In genomic region chr10:81327959-81328358, GRCm38 (mm10) we compare ENCODE assay signal across 7 mouse cellular contexts. TPM values are rescaled to one million over a fixed set of nuclear protein-coding genes. Genes with fewer than 3 reads are reported as not detected.
DNase-seq lines count a peak whose midpoint lies in the region; ATAC-seq and TF ChIP-seq lines count a peak whose summit lies in the region.

No protein-coding gene starts in this region.

- ATAC-seq in heart, embryonic 12.5 days (ENCODE audit: insufficient number of reproducible peaks, low FRiP score) = no peak
- ATAC-seq in kidney, embryonic 15.5 days (replicated peaks; ENCODE audit: low FRiP score) = no peak

- H3K27ac ChIP-seq in liver, adult 2 months (replicated peaks; ENCODE audit: insufficient read depth, low read depth, low read length) = peak overlapping the region; percentile 61
- peak overlapping the region; percentile 91 for H3K27ac ChIP-seq in heart, embryonic 12.5 days (ENCODE audit: poor library complexity, severe bottlenecking)
- peak overlapping the region; percentile 87 for H3K27ac ChIP-seq in kidney, embryonic 15.5 days
- H3K27ac ChIP-seq in cerebellum, adult 2 months (ENCODE audit: insufficient read depth, low read length) = no peak overlapping the region

- no peaks in the 10 kb centered on the region for H3K27me3 ChIP-seq in liver, adult 2 months (ENCODE audit: control insufficient read depth, insufficient read depth, low read length)
- H3K27me3 ChIP-seq in heart, embryonic 12.5 days (replicated peaks) = no peaks in the 10 kb centered on the region; the same call in 1 of the 2 replicates
- peaks cover 9% of the 10 kb centered on the region; the same call in 1 of the 2 replicates for H3K27me3 ChIP-seq in kidney, embryonic 15.5 days
- H3K27me3 ChIP-seq in cerebellum, adult 2 months (ENCODE audit: control insufficient read depth, insufficient read depth, low read length) = 0 out of 2 replicates have a peak, but pooled peaks cover 1% of the 10 kb centered on the region

- WGBS in liver, adult 2 months = 18% methylated on average over 2 of the region's 2 CpGs
- 0% methylated on average over 2 of the region's 2 CpGs for WGBS in heart, embryonic 12.5 days
- WGBS in kidney, embryonic 15.5 days = 21% methylated on average over 2 of the region's 2 CpGs
- WGBS in cerebellum, adult 2 months = 48% methylated on average over 2 of the region's 2 CpGs

- DNase-seq in liver, adult 2 months (ENCODE audit: extremely low read depth, low read depth, low spot score) = no peak
- DNase-seq in liver = no peak
- peak; percentile 28 to 70 for DNase-seq in lung, postnatal 4 days
- DNase-seq in urinary bladder, postnatal 4 days (ENCODE audit: low spot score in 2 of 2) = no peak
- DNase-seq in cerebellum, adult 2 months = no peak

- 0 out of 2 replicates have a peak, but pooled peaks cover under 1% of the 10 kb centered on the region for H3K79me2 ChIP-seq in liver, adult 2 months (ENCODE audit: control insufficient read depth, insufficient read depth, low read length)

- H3K4me2 ChIP-seq in heart, embryonic 12.5 days = peak overlapping the region; percentile 47
- H3K4me2 ChIP-seq in kidney, embryonic 15.5 days = peak overlapping the region; percentile 49

- no peak for TF ChIP-seq CTCF in liver, adult 2 months (IDR thresholded peaks at IDR 0.05; ENCODE audit: low read depth, low read length)
- no peak for TF ChIP-seq CTCF in cerebellum, adult 2 months (IDR thresholded peaks at IDR 0.05; ENCODE audit: borderline replicate concordance, insufficient read depth, low read depth, low read length)

- no peaks in the 10 kb centered on the region for H3K9me3 ChIP-seq in heart, embryonic 12.5 days (replicated peaks)
- no peaks in the 10 kb centered on the region for H3K9me3 ChIP-seq in kidney, embryonic 15.5 days (replicated peaks)

- H3K36me3 ChIP-seq in liver, adult 2 months (ENCODE audit: control insufficient read depth, insufficient read depth, low read length) = peaks cover 7% of the 10 kb centered on the region
- H3K36me3 ChIP-seq in heart, embryonic 12.5 days = peaks cover 44% of the 10 kb centered on the region
- peaks cover 44% of the 10 kb centered on the region for H3K36me3 ChIP-seq in kidney, embryonic 15.5 days

- H3K4me1 ChIP-seq in liver, adult 2 months (ENCODE audit: control insufficient read depth, insufficient read depth, low read length) = no peaks in the 10 kb centered on the region; the same call in 1 of the 2 replicates
- peaks cover 51% of the 10 kb centered on the region for H3K4me1 ChIP-seq in heart, embryonic 12.5 days (replicated peaks)
- peaks cover 50% of the 10 kb centered on the region for H3K4me1 ChIP-seq in kidney, embryonic 15.5 days
- H3K4me1 ChIP-seq in cerebellum, adult 2 months (ENCODE audit: control insufficient read depth, insufficient read depth, low read length) = no peaks in the 10 kb centered on the region

- peak overlapping the region; percentile 37; the same call in 1 of the 2 replicates for H3K4me3 ChIP-seq in liver, adult 2 months (ENCODE audit: insufficient read depth, low read depth, low read length)
- H3K4me3 ChIP-seq in heart, embryonic 12.5 days = no peak overlapping the region
- 0 out of 2 replicates have a peak overlapping the region, but pooled peaks have one; percentile 25 for H3K4me3 ChIP-seq in kidney, embryonic 15.5 days (replicated peaks)
- H3K4me3 ChIP-seq in cerebellum, adult 2 months (replicated peaks; ENCODE audit: insufficient read depth, low read depth, low read length) = no peak overlapping the region

- no peak for TF ChIP-seq POLR2A in liver, adult 2 months (IDR thresholded peaks at IDR 0.05; ENCODE audit: extremely low read depth, insufficient read depth, low read length)
- TF ChIP-seq POLR2A in cerebellum, adult 2 months (IDR thresholded peaks at IDR 0.05; ENCODE audit: borderline replicate concordance, insufficient read depth, low read length) = no peak

- 0 out of 2 replicates have a peak overlapping the region, but pooled peaks have one; percentile 5 for H3K9ac ChIP-seq in liver, adult 2 months (ENCODE audit: low read depth, low read length)
- peak overlapping the region; percentile 54 for H3K9ac ChIP-seq in heart, embryonic 12.5 days
- 0 out of 2 replicates have a peak overlapping the region, but pooled peaks have one; percentile 14 for H3K9ac ChIP-seq in kidney, embryonic 15.5 days

RNA-seq across cellular contexts. Expression of gene Tbxa2r, which starts 0.6 kb away (rescaled TPM):
- 0.37 and 0.81 TPM in 2 replicates for total RNA-seq in liver, adult 2 months (2014; rRNA removed)
- 3.8 and 4.0 TPM in 2 replicates for polyA plus RNA-seq in liver, adult 2 months (2012; rRNA removed)
- 13.4 TPM in 2 replicates for polyA plus RNA-seq in heart, embryonic 12.5 days (2016; fragmentation: Nextera tagmentation; extraction: Ambion mirVana)
- 14.4 and 18.3 TPM in 2 replicates for polyA plus RNA-seq in kidney, embryonic 15.5 days (2015; fragmentation: Nextera tagmentation; extraction: Ambion mirVana)
- polyA plus RNA-seq in cerebellum, adult 2 months (2012; rRNA removed) = 2.2 and 3.2 TPM in 2 replicates

RNA-seq across cellular contexts. Expression of gene Cactin, which starts 7.1 kb away (rescaled TPM):
- total RNA-seq in liver, adult 2 months (2014; rRNA removed) = 5.0 and 5.7 TPM in 2 replicates
- polyA plus RNA-seq in liver, adult 2 months (2012; rRNA removed) = 12.8 and 14.1 TPM in 2 replicates
- 37.3 and 40.3 TPM in 2 replicates for polyA plus RNA-seq in heart, embryonic 12.5 days (2016; fragmentation: Nextera tagmentation; extraction: Ambion mirVana)
- 38.8 and 44.2 TPM in 2 replicates for polyA plus RNA-seq in kidney, embryonic 15.5 days (2015; fragmentation: Nextera tagmentation; extraction: Ambion mirVana)
- polyA plus RNA-seq in cerebellum, adult 2 months (2012; rRNA removed) = 36.3 and 36.9 TPM in 2 replicates

RNA-seq across cellular contexts. Expression of gene Gipc3, which starts 15.1 kb away (rescaled TPM):
- total RNA-seq in liver, adult 2 months (2014; rRNA removed) = under 0.01 and 0.27 TPM in 2 replicates
- 0.51 and 0.57 TPM in 2 replicates for polyA plus RNA-seq in liver, adult 2 months (2012; rRNA removed)
- not detected in 2 replicates for polyA plus RNA-seq in heart, embryonic 12.5 days (2016; fragmentation: Nextera tagmentation; extraction: Ambion mirVana)
- 0.08 TPM in 1 of 2 replicates, not detected in the other for polyA plus RNA-seq in kidney, embryonic 15.5 days (2015; fragmentation: Nextera tagmentation; extraction: Ambion mirVana)
- polyA plus RNA-seq in cerebellum, adult 2 months (2012; rRNA removed) = 0.97 and 1.0 TPM in 2 replicates

RNA-seq across cellular contexts. Expression of gene Hmg20b, which starts 22.3 kb away (rescaled TPM):
- total RNA-seq in liver, adult 2 months (2014; rRNA removed) = 9.9 and 10.8 TPM in 2 replicates
- 48.1 and 54.0 TPM in 2 replicates for polyA plus RNA-seq in liver, adult 2 months (2012; rRNA removed)
- polyA plus RNA-seq in heart, embryonic 12.5 days (2016; fragmentation: Nextera tagmentation; extraction: Ambion mirVana) = 107 and 109 TPM in 2 replicates
- polyA plus RNA-seq in kidney, embryonic 15.5 days (2015; fragmentation: Nextera tagmentation; extraction: Ambion mirVana) = 87.0 and 94.6 TPM in 2 replicates
- 42.7 and 43.4 TPM in 2 replicates for polyA plus RNA-seq in cerebellum, adult 2 months (2012; rRNA removed)

RNA-seq across cellular contexts. Expression of gene Mfsd12, which starts 29.3 kb away (rescaled TPM):
- 5.3 and 7.4 TPM in 2 replicates for total RNA-seq in liver, adult 2 months (2014; rRNA removed)
- polyA plus RNA-seq in liver, adult 2 months (2012; rRNA removed) = 12.8 and 13.4 TPM in 2 replicates
- polyA plus RNA-seq in heart, embryonic 12.5 days (2016; fragmentation: Nextera tagmentation; extraction: Ambion mirVana) = 13.0 and 13.4 TPM in 2 replicates
- polyA plus RNA-seq in kidney, embryonic 15.5 days (2015; fragmentation: Nextera tagmentation; extraction: Ambion mirVana) = 10.3 and 11.5 TPM in 2 replicates
- 34.8 and 35.0 TPM in 2 replicates for polyA plus RNA-seq in cerebellum, adult 2 months (2012; rRNA removed)

Comparison
In these comparisons a context has a peak if more than half of its experiments do, and no peak if none do; other contexts are left out.
1. DNase-seq: peak in lung, postnatal 4 days (2 of 2); none in liver, adult 2 months (single experiment), liver (single experiment), urinary bladder, postnatal 4 days (0 of 2) and cerebellum, adult 2 months (0 of 2).
2. H3K4me3 ChIP-seq: peak in liver, adult 2 months (single experiment) and kidney, embryonic 15.5 days (single experiment); none in heart, embryonic 12.5 days (single experiment) and cerebellum, adult 2 months (single experiment).
3. Peak in every context shown above with its lines, with median percentiles within 50 percentile points of each other: H3K9ac ChIP-seq.